Mouse (Mus musculus) telencephalon, adult 2 months (tissue): ENCODE data around the gene Ripor3.
A peak's percentile ranks its signal among the peaks of the same experiment; 100 is the strongest.

Source experiments
- DNase-seq: peaks from one replicate; pipeline ENCODE4 v3.0.0-alpha.2; 2011; ENCODE audit warnings: low read depth, low spot score

Ripor3 gene

DNA sequence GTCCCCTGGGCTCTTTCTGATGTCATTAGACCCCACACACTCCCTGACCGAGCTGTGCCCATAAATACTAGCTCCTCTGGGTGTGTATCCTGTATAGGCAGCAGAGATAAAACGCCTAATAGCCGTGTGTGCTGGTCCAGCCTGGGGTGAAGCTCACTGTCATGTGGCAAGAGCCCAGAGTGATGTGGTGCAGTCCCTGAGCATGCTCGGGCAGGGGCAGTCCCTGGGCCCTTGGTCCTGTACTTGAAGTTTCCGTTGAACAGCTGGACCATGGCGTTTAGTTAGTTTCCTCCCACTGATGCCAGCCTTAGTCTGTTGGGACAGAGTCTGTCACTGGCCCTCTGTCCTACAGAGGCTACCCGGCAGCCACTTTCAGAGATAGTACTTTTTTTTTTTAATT, 55.5 kb downstream of the Ripor3 start:
- DNase-seq, result no peak

DNA sequence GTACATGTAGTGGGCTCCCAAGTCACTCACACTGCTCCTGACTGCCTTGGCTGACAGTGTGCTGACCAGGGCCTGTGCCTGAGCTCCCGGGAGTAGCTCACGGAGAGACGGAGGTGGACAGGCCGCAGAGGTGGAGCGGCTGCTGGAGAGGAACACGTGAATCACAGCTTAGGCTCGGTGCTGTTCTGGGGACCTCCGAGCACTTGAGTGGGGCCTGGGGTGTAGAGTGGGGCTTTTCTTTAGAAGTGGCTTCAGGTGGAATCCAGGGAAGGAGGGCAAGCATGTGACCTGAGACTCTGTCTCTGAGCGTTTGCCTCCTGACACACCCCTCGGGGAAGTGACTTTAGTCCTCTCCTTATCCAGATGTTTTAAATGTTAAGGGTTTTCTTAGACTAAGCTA, 56.6 kb downstream of the Ripor3 start:
- DNase-seq, result no peak

DNA sequence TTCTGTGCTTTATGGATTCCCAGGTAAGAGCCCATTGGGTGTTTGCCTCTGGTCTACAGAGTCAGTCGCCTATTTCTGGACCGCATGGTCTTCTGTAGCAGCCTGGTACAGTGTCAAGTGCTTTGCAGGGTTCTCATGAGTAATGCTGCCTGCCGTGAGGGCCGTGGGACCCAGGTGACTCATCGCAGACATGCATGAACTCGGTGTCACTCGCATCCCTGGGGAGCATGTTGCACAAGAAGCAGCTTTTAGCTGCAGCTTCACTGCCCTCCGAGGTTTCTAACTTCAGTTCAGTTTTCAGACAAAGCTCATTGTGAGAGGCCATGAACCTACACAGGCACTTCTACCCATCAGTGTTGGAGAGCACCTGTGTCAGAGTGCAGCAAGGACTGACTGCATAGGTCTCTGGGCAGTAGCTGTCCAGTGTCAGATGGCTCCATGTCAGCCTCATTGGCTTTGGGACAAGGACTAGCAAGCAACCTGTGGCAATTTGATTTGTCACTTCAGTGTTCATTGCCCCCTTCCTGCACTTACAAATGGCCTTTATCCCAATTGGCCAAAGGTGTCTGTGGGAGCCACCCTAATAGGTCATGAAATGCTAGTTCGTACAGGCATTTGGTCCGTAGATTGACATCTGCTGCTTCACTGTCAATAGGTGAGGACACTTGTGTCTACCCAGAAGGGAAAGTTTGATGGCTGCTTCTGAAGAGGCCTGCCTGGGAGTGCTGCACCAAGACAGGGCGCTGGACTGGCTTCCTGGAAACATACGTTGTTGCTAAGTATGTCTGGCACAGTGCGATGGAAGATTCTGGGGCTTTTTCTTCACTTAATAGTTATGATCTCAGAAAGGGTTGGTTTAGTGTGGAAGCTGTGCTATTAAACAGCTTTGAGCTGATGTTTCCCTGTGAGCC, 58.9 kb downstream of the Ripor3 start:
- no peak for DNase-seq

DNA sequence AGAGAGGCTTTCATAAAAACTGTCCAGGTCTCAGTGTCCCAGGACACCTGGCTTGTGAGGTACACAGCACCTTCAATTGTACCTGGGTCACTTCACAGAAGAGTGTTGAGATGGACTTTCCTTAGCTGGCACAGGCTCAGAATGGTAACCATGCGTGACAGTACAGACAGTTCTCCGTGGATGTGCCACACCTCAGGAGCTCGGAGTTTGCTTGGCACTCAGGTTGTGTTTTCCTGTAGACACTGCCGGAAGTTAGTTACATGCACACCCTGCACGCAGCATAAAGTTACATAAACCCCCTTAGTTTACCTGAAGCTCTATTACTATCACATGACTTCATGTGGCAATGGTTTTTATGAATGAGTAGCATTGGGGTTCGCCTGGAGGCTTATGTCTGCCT, 59.7 kb downstream of the Ripor3 start:
- no peak for DNase-seq

DNA sequence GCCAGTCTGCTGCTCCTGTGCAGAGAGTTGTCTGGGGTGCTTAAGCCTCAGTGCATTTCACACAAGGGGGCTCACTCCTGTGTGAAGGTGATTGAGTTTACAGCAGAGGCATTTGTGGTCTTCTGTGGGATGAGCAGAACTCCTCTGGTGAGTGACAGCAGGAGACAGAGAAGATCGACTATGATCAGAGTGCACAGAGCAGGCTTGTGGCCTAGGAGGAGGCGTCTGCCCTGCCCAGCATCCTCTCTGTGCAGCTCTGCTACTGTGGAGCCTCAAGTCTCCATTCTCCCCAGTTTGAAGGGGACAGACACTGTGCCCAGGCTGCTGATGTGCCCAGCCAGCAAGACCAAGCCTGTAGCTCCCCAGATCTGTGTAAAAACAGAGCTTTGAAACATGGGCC, 60.6 kb downstream of the Ripor3 start:
- DNase-seq, result no peak

DNA sequence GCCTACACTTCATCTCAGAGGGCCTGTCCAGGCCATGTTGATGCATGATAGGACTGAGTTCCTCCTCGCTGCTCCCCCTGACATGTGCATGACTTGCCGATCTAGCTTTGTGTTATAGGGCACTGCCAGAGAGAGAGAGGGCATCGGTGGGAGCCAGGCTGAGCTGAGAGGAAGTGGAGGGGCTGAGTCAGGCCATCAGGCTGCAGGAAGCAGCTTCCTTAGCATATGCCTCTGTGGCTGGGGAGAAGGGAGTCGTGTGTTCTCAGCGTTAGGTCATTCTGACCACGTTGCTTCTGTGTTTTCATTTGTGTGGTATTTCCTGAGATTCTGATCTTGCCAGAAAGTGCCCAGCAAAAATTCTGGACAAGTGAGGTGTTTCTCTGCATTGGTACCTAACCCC, 61.2 kb downstream of the Ripor3 start:
- no peak for DNase-seq

DNA sequence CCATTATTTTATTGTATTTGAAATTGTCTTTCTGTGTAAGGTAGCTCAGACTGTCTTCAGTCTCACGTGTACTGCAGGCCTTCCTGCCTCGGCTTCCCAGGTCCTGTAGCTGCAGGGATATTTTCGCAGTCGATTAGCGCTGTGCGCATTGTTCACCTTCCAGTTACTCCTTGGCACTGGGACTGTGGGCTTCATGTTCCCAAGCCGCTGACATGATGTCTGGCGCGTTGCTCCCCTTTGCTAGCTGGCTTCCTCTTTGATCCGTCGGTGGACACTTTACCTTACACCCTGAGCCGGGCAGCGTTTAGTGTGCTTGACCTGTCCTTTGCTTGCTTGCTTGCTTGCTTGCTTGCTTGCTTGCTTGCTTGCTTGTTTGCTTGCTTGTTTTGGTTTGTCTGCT, 61.9 kb downstream of the Ripor3 start:
- no peak for DNase-seq

DNA sequence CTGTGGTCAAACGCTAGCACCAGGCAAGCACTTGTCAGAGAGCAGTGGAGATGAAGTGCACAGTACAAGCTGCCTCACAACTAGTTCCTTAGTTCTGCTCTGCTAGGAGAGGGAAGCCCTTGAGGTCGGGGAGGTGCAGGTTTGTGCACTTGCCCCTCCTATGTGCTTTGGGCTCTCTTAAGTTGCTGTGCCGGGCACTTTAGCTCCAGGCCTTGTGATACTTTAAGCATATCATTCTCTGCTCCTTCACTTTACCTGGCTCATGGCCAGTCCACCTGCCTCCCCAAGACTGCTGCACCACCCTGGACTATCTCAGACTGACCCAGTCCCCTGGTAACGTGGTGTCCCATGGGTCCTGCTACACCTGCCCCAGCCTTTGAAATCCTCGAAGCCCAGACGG, 62.4 kb downstream of the Ripor3 start:
- DNase-seq, result no peak

DNA sequence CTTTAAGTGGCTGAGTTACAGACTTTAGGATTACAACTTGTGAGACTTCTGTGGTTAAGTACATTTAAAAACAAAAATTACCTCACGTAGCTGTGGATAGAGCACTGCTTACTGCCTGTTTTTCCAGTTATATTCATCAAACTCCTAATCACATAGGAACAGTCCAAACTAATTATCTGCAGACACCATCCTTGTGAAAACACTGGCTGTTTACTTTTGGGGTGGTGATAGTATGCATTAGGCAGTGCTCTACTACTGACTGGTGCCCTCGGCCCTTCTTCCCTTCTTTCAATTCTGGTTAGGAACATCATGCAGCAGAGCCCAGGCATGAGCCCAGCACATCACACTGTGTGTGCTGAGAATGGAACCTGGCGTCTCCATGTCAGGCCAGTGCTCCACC, 63.2 kb downstream of the Ripor3 start:
- no peak for DNase-seq

DNA sequence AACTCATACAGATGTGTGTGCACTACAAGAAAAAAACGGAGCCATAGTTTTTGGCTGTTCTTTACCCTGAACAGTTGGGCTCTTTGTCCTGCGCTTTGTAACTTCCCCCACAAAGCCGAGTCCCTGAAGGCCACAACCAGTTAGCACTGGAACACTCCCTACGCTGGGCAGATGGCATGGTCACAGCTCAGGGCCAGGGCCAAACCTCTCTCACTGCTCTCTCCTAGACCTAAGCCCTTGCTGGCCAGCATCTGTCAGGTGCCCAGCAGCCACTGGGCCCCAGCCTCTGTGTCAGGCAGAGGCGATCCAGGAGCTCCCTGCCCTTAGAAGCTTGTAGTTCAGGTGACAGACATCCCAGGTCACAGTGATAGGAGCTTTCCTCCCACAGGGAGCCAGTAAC, 65.0 kb downstream of the Ripor3 start:
- no peak for DNase-seq

DNA sequence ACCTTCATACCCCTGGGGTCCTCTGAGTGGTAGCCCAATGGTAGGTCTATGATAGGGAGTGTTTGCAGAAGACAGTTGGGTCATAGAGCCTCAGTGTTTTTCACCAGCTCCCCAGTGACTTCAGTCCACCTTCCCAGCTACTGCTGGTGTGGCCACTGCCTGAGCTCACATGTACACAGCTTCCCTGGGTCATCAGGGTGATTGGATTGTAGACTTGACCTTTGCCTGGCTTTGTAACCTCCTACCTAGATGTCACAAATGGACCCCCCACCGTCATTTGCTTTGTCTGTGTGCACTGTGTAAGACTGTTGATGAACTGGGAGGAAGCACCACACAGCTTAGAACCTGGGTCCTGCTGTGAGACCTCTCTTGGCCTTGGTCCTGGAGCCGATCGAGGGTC, 66.2 kb downstream of the Ripor3 start:
- DNase-seq, result no peak

DNA sequence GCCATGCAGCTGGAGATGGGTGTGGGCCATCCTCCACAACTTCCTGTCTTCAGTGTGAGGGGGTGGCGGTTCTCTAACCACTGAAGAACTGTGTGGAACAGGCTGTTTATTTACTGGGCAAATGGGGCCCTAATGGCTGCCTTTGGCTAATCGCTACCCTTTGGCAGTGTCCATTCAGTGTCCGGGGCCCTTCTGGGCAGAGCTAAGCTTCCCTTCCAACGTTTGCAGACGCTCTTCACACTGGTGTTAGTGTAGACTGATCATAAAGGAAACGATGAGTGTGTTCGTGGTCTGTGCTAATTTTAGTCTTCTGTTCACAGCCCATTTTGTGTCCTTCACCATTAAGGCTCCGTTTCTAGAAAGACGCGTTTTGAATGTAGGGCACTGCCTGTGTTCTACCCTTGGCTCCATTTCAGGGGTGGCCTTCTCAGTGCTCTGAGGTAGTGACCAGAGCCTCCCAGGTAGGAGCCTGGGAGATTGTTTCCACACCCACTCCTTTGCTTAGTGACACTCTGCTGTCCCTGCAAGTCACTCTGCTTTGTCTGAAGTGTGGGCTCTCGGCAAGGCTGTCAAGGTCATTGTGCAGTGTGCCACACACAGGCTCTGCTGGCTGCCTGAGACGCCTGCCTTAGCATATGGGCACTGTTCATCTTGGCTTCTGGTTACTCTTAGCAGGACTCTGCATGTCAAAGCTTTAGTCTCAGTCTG, 67.3 kb downstream of the Ripor3 start:
- no peak for DNase-seq

DNA sequence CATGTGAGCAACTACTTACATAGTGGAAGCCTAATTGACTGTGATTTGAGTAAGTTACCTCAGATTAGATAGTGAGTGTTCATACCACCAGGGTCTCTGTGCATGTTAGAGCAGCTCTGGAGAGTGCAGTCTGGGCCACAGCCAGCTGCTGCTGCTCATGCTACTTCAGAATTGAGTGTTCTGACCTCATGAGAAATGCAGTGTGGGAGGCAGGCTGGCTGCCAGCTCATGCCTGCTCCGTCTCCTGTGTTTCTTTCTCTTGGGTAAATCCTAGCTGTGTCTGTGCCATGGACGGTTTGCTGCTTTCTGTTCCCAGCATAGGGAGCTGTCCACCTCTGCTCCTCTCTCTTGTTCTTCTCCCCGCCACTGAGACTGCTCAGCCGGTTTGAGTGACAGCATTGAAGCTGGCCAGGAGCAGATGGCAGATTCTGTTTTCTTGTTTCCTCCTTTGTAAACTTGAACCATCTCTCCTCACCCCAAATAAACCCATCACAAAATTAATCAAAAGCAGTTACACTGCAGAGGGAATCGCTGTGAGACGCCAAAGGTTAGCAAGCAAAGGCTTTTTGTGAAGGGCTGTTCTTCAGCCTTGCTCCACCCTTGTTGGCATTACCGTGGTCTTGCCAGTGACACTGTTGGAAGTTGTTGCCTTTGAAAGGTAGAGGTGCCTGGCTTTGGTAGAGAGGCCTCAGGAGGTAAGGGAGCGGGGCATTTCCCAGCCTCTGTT, 68.1 kb downstream of the Ripor3 start:
- DNase-seq, result peak; percentile 70

DNA sequence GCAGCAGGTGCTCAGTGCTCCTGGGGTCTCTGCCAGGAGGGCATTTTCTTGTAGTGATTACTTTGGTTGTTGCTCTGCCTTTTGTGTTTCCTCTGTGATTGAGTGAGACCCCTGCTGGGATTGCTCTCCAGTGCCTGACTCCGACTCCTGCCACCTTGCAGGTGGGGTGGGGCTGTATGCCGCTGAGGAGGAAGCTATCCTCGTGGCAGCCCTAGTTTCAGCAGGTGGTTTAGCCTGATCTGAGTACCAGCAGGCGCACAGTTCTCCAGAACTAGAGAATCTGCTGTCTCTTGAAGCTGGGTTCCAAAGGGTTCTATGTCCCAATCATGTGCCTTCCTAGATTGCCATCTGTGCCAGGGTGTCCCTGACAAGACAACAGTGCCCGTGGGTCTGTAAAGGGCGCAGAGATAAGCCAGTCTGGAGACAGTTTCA, 68.7 kb downstream of the Ripor3 start:
- DNase-seq, result no peak

DNA sequence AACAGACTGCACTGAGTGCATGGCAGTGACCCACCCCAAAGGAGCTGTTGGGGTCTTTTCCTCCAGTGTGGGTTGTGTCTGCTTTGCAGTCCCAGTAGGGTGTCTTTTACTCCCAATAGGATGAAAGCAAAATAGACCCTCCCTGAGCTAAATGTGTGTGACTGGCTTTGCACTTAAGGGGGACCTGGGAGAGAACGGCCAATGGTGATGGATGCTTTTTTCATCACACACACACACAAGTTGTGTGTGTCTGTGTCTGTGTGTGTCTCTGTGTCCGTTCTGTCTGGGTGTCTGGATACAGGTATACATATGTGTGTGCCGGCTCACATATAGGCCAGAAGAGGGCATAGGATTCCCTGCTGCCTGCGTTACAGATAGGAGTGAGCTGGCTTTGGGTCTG, 69.1 kb downstream of the Ripor3 start:
- DNase-seq, result no peak

DNA sequence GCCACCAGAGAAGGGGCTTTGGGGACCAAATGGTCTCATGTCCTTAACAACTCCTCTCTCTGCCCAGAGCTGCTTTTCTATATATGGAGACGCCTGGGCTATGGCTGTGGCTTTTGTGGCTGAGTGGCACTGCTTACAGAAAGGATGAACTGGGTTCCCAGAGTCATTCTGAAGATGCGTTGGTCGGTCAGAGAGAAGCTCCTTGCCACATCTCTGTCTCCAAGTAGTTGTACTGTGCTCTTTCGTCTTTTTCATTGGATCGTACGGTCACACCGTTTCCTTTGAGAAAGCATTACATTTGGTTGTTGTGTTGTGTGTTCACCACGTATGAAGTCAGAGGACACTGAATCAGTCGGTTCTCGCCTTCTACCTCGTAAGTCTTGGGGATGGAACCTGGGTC, 69.8 kb downstream of the Ripor3 start:
- no peak for DNase-seq

DNA sequence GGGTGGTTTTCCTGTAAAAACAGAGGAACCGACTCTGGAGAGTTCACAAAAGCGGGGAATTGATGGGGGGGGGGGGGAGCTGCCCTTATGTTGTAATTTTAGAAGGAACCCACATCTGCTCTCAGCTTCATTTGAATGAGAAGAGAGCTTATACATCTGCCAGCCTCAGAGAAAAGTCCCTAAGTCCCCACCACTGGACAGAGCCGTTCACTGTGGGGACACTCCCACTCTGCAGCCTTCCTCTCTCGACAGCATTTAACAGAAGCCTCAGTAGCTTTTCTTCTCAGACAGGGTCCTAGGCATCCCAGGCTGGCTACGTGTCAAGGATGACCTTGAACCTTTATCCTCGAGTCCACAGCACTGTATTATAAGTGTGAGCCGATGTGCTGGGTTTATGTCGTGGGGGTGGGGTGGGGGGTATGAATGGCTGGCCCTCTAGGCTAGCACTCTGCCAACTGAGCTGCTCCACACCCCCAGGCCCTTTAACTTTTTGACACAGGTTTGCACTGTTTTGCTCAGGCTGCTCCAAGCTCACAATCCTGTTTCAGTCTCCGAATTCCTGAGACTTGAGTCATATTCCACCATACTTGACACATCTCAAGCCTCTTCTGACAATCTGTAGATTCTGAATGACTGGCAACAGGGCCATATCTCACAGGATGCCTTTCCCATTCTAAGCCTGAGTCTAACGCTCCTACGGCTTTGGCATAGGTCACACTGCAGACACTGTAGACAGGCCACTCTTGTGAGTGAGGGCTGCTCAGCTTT, 70.6 kb downstream of the Ripor3 start:
- DNase-seq, result no peak

DNA sequence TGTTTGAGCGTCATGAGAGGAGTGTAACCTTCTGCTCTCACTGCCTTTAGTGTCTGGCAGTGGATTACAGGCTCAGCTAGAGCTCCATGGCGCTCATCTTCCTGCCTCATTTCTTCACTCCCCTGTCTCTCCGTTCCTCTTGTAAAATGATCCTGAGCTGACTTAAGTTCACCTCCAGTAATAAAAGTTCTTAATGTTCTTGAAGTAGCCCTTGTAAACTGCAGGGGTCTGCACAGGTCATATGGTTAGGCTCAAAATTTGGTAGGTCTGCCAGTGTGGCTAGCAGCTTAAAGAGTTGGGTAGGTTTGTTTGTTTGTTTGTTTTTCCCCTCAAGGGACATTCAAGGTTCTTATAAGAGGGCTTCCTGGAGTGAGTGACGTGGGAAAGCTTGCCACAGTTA, 71.2 kb downstream of the Ripor3 start:
- no peak for DNase-seq

DNA sequence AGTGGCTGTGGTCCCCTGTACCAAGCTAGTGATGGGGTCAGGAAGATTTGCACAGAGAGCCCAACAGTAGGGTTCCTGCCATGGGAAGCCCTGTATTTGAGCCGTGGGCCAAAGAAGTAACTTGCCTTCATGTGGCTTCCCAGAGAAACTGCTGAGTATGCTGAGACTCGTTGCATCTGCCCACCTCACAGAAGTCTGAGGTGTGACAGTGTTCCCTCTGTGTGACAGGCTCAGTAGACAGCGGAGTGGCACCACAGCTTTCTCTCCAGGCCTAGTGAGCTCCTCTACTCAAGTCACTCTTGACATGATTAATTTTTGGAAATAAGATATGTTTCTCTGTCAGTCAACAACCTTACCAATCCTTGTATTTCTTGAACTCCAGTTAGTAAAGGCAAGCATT, 71.6 kb downstream of the Ripor3 start:
- no peak for DNase-seq

DNA sequence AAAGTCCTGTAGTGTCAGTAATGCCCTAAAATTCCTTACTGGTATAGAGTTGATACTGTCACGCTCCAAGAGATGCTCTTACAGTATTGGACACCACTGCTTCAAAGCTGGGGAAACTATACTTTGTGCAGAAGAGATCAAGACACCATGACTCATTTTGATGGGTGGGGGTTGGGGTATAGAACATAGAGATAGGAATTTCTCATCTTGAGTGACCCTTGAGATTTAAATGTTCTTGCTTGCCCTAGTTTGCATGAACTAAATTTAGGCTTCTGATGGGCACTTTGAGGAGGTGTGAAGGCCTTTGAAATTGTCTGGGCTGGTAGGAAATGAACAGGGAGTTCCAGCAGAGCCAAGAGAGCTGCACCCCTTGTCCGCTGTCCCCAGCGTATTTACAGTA, 74.5 kb downstream of the Ripor3 start:
- DNase-seq, result no peak

DNA sequence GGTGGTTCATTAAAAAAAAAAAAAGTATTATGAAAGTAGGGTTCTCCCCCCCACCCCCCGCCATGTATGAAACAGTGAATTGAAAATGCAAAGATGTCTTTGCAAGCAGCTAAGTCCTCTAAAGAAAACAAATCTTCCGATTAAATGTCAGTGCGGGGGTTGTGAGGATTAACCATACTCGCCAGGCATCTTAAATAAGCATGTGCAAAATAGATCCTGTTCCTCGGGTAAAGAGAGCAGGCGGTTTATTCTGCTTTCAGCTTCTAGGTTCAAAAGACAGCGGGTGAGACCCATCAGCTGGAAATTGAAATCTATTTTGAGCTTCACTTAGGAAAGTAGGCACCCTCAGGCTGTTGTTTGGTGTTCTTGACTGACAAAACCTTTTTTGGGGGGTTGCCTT, 77.0 kb downstream of the Ripor3 start:
- DNase-seq, result peak; percentile 74

DNA sequence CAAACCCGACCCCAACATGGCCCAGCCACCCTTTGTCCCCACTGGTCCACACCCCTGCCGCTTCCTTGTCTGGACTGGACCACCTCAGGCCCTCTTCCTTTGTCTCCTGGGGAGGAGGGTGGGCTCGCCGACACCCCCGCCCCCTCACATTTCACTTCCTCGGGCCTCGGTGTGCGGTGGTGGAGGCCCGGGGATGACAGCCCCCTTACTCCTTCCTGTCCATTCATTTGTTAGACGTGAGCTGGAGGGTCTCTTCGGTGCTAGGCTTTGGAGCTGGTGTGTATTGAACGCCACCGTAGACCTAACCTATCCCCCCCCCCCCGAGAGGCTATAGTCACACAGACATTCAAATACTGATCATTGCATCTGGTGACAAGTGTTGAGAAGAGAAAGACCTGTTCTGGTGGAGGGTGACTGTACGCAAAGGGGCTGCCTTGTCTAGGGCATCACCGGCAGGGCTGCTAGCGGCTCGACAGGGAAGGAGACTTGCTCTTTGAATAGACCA, 77.6 kb downstream of the Ripor3 start:
- DNase-seq, result no peak
